Mouse (Mus musculus) cerebellum, postnatal 36 days (tissue): ENCODE measurements at regions not wholly inside any gene's neighbourhood (a gene's known extent, or its start where the extent isn't known, plus 50 kb on each side); places are given as distances from the start of the nearest gene placed in this dataset.

Experiments
- DNase-seq, 2 experiments: peaks; one replicate each; pipeline ENCODE4 v3.0.0; 2021 to 2022; ENCODE audit warnings: mixed read lengths in 2 of 2

- peak; percentile 83 to 91 for DNase-seq
Observed at GRCm38 (mm10) chr10:65845096-65845624, 1250.8 kb upstream of the Jmjd1c start.

GRCm38 (mm10) chr10:65846136-65846535 lies 1249.8 kb upstream of the Jmjd1c start:
- DNase-seq = peak; percentile 32 to 34

- no peak for DNase-seq
Observed at GRCm38 (mm10) chr10:65847622-65848021, 1248.3 kb upstream of the Jmjd1c start.

GRCm38 (mm10) chr10:65889881-65890280 lies 1206.0 kb upstream of the Jmjd1c start:
- DNase-seq = no peak

- no peak for DNase-seq
Observed at GRCm38 (mm10) chr10:65907571-65907970, 1188.4 kb upstream of the Jmjd1c start.

GRCm38 (mm10) chr10:65912518-65912917 lies 1183.4 kb upstream of the Jmjd1c start:
- DNase-seq = no peak

GRCm38 (mm10) chr10:65932077-65932476 lies 1163.8 kb upstream of the Jmjd1c start:
- DNase-seq = no peak

- no peak for DNase-seq
Observed at GRCm38 (mm10) chr10:65948587-65948986, 1147.3 kb upstream of the Jmjd1c start.

GRCm38 (mm10) chr10:65962441-65962840 lies 1133.5 kb upstream of the Jmjd1c start:
- no peak for DNase-seq

GRCm38 (mm10) chr10:65969770-65970169 lies 1126.2 kb upstream of the Jmjd1c start:
- no peak for DNase-seq
